Mouse (Mus musculus): ENCODE data around the gene Degs2. TPM values are rescaled to one million over a fixed set of nuclear protein-coding genes. Genes with fewer than 3 reads are reported as not detected.

The Degs2 gene
- polyA plus RNA-seq, 1 experiment from 2014 or later: 1.1 TPM

GRCm38 (mm10) chr12:108677116-108677515, 25.0 kb downstream of the Degs2 start:
- H3K4me3 ChIP-seq (ENCODE audit: low read depth, low read length): no peak overlapping the region
- H3K4me1 ChIP-seq (ENCODE audit: control insufficient read depth, insufficient read depth, low read length): no peaks in the 10 kb centered on the region
- peaks cover 77% of the 10 kb centered on the region for H3K36me3 ChIP-seq (ENCODE audit: control insufficient read depth, insufficient read depth, low read length)
- H3K27me3 ChIP-seq (replicated peaks; ENCODE audit: control insufficient read depth, insufficient read depth, low read length): no peaks in the 10 kb centered on the region
- no peak for ATAC-seq (ENCODE audit: low read depth)
- H3K9me3 ChIP-seq (ENCODE audit: control insufficient read depth, low read length): no peaks in the 10 kb centered on the region
- no peak overlapping the region for H3K27ac ChIP-seq (replicated peaks; ENCODE audit: low read depth, low read length)
- 95% methylated on average over 5 of the region's 5 CpGs for WGBS
- H3K4me2 ChIP-seq (ENCODE audit: low read depth, low read length): no peak overlapping the region
- H3K9ac ChIP-seq (ENCODE audit: low read depth, low read length): no peak overlapping the region
- DNase-seq (ENCODE audit: low spot score): no peak

GRCm38 (mm10) chr12:108675614-108676401, 26.3 kb downstream of the Degs2 start:
- ATAC-seq (ENCODE audit: low read depth): peak; percentile 34; the same call in 1 of the 2 replicates
- Histone ChIP-seq H3K4me2 (ENCODE audit: low read depth, low read length) (no peak overlapping the region), H3K27me3 (replicated peaks; ENCODE audit: control insufficient read depth, insufficient read depth, low read length) (no peaks in the 10 kb centered on the region), H3K4me3 (ENCODE audit: low read depth, low read length) (no peak overlapping the region), H3K4me1 (ENCODE audit: control insufficient read depth, insufficient read depth, low read length) (no peaks in the 10 kb centered on the region), H3K27ac (replicated peaks; ENCODE audit: low read depth, low read length) (no peak overlapping the region), H3K36me3 (ENCODE audit: control insufficient read depth, insufficient read depth, low read length) (peaks cover 69% of the 10 kb centered on the region), H3K9ac (ENCODE audit: low read depth, low read length) (no peak overlapping the region), H3K9me3 (ENCODE audit: control insufficient read depth, low read length) (no peaks in the 10 kb centered on the region)
- 77% methylated on average over 8 of the region's 8 CpGs for WGBS
- peak; percentile 12 for DNase-seq (ENCODE audit: low spot score)

DNA sequence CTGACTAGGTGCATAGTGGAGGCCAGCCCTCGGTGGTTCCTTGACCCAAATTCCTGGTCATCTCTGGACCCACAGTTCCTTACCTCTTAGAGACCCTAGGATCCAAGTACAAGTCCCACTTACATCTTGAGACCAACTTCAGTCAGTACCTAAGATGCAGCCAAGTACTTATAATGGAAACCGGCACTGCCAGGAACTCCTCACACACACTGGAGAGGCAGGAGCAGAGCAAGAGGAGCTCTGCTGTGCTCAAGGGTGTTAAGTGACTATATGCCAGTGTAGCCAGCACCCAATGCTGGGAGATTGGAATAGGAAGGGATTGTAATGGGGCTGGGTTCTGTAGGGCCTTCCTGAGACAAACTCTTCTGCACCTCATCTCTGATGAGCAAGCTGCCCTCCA, 27.2 kb downstream of the Degs2 start:
- Histone ChIP-seq H3K9me3 (ENCODE audit: control insufficient read depth, low read length) (no peaks in the 10 kb centered on the region), H3K9ac (ENCODE audit: low read depth, low read length) (no peak overlapping the region), H3K4me3 (ENCODE audit: low read depth, low read length) (no peak overlapping the region), H3K27me3 (replicated peaks; ENCODE audit: control insufficient read depth, insufficient read depth, low read length) (no peaks in the 10 kb centered on the region), H3K4me2 (ENCODE audit: low read depth, low read length) (no peak overlapping the region), H3K4me1 (ENCODE audit: control insufficient read depth, insufficient read depth, low read length) (no peaks in the 10 kb centered on the region), H3K36me3 (ENCODE audit: control insufficient read depth, insufficient read depth, low read length) (peaks cover 60% of the 10 kb centered on the region), H3K27ac (replicated peaks; ENCODE audit: low read depth, low read length) (no peak overlapping the region)
- 95% methylated on average over 2 of the region's 2 CpGs for WGBS
- DNase-seq (ENCODE audit: low spot score): no peak
- ATAC-seq (ENCODE audit: low read depth): no peak

GRCm38 (mm10) chr12:108674502-108674901, 27.6 kb downstream of the Degs2 start:
- no peak overlapping the region for H3K4me3 ChIP-seq (ENCODE audit: low read depth, low read length)
- H3K36me3 ChIP-seq (ENCODE audit: control insufficient read depth, insufficient read depth, low read length): peaks cover 56% of the 10 kb centered on the region
- H3K27ac ChIP-seq (replicated peaks; ENCODE audit: low read depth, low read length): no peak overlapping the region
- WGBS: 78% methylated on average over 4 of the region's 4 CpGs
- no peak for ATAC-seq (ENCODE audit: low read depth)
- no peak overlapping the region for H3K9ac ChIP-seq (ENCODE audit: low read depth, low read length)
- H3K4me1 ChIP-seq (ENCODE audit: control insufficient read depth, insufficient read depth, low read length): no peaks in the 10 kb centered on the region
- H3K4me2 ChIP-seq (ENCODE audit: low read depth, low read length): no peak overlapping the region
- DNase-seq (ENCODE audit: low spot score): peak; percentile 54
- no peaks in the 10 kb centered on the region for H3K27me3 ChIP-seq (replicated peaks; ENCODE audit: control insufficient read depth, insufficient read depth, low read length)
- H3K9me3 ChIP-seq (ENCODE audit: control insufficient read depth, low read length): no peaks in the 10 kb centered on the region

DNA sequence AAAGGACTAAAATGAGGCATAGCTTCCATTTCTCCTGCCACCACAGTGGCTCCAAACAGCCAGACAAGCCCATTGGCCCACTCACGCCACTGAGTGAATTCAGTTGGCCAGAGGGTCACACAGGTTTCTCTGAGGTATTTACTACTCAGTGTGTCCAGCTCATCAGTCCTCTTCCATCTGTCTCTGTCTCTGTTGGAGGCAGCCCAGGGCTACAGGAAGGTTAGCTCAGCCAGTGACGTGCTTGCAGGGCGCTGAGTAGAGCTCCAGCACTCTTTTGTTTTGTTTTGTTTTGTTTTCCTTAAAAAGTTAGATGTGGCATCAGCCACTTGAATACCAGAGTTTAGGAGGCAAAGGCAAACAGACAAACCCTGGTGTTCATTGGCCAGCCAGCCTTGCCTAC, 28.6 kb downstream of the Degs2 start:
- no peak overlapping the region for H3K4me2 ChIP-seq (ENCODE audit: low read depth, low read length)
- no peak overlapping the region for H3K27ac ChIP-seq (replicated peaks; ENCODE audit: low read depth, low read length)
- 88% methylated on average over 3 of the region's 3 CpGs for WGBS
- no peak for DNase-seq (ENCODE audit: low spot score)
- H3K27me3 ChIP-seq (replicated peaks; ENCODE audit: control insufficient read depth, insufficient read depth, low read length): no peaks in the 10 kb centered on the region
- H3K9me3 ChIP-seq (ENCODE audit: control insufficient read depth, low read length): no peaks in the 10 kb centered on the region
- H3K36me3 ChIP-seq (ENCODE audit: control insufficient read depth, insufficient read depth, low read length): peaks cover 47% of the 10 kb centered on the region
- H3K4me1 ChIP-seq (ENCODE audit: control insufficient read depth, insufficient read depth, low read length): no peaks in the 10 kb centered on the region
- ATAC-seq (ENCODE audit: low read depth): no peak
- no peak overlapping the region for H3K9ac ChIP-seq (ENCODE audit: low read depth, low read length)
- H3K4me3 ChIP-seq (ENCODE audit: low read depth, low read length): no peak overlapping the region

- ATAC-seq (ENCODE audit: low read depth): no peak
- Histone ChIP-seq H3K27ac (replicated peaks; ENCODE audit: low read depth, low read length) (no peak overlapping the region), H3K9me3 (ENCODE audit: control insufficient read depth, low read length) (no peaks in the 10 kb centered on the region), H3K9ac (ENCODE audit: low read depth, low read length) (no peak overlapping the region), H3K4me3 (ENCODE audit: low read depth, low read length) (no peak overlapping the region), H3K36me3 (ENCODE audit: control insufficient read depth, insufficient read depth, low read length) (peaks cover 44% of the 10 kb centered on the region), H3K4me2 (ENCODE audit: low read depth, low read length) (no peak overlapping the region), H3K27me3 (replicated peaks; ENCODE audit: control insufficient read depth, insufficient read depth, low read length) (no peaks in the 10 kb centered on the region), H3K4me1 (ENCODE audit: control insufficient read depth, insufficient read depth, low read length) (no peaks in the 10 kb centered on the region)
- WGBS: 80% methylated on average over 4 of the region's 4 CpGs
- DNase-seq (ENCODE audit: low spot score): no peak
Measured at GRCm38 (mm10) chr12:108672908-108673307, 29.2 kb downstream of the Degs2 start.

DNA sequence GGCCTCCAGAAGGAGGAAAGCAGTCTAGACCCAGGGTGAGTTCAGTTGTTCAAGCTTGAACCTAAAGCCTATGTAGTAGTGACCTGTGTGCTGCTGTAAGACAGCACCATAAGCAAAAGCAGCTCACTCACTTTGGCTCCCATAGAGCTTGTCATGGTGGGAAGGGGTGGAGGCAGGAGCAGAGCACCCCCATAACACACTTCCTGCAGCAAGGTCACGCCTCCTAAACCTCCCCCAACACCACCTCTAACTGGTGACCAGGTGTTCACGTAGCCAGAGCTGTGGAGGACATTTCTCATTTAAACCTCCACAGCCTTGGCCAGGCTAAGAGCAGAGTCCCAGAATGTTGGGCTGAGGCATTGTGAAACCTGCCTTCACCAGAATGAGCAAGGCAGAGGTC, 30.6 kb downstream of the Degs2 start:
- Histone ChIP-seq H3K4me1 (ENCODE audit: control insufficient read depth, insufficient read depth, low read length) (no peaks in the 10 kb centered on the region), H3K27ac (replicated peaks; ENCODE audit: low read depth, low read length) (no peak overlapping the region), H3K36me3 (ENCODE audit: control insufficient read depth, insufficient read depth, low read length) (peaks cover 38% of the 10 kb centered on the region), H3K27me3 (replicated peaks; ENCODE audit: control insufficient read depth, insufficient read depth, low read length) (no peaks in the 10 kb centered on the region), H3K4me2 (ENCODE audit: low read depth, low read length) (no peak overlapping the region), H3K4me3 (ENCODE audit: low read depth, low read length) (no peak overlapping the region), H3K9ac (ENCODE audit: low read depth, low read length) (no peak overlapping the region), H3K9me3 (ENCODE audit: control insufficient read depth, low read length) (no peaks in the 10 kb centered on the region)
- ATAC-seq (ENCODE audit: low read depth): no peak
- 87% methylated on average over 2 of the region's 2 CpGs for WGBS
- DNase-seq (ENCODE audit: low spot score): no peak

DNA sequence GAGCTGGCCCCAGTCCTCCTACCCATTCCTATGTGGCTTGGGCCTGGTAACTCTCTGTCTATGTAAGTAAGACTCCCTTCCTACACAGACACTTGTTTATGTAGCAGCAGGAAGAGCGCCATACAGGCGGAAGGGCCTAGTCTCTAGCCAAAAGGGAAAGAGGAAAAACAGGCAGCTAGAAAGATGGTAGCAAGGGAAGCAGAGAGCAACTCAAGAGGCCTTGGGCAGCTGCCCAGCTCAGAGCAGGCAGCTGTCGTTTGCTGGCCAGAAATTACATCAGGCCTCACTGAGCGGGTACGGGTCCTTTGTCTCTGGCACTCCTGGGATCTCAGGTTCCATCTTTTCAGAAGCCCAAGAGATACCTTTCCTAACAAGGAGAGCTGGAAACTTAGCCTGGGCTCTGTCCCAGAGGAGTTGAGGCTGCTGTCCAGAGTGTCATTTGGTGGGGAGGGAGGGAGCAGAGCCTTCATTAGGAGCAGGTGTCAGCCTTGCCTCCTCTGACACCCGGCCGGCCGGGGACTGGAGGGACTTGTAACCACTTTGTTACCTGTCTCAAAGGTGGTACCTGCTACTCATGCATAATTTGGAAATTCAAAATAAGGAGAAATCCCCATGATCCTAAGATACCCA, 33.4 kb downstream of the Degs2 start:
- 64% methylated on average over 8 of the region's 8 CpGs for WGBS
- no peak overlapping the region for H3K4me2 ChIP-seq (ENCODE audit: low read depth, low read length)
- ATAC-seq (ENCODE audit: low read depth) (peak; percentile 85), DNase-seq (ENCODE audit: low spot score) (peak; percentile 74)
- no peak overlapping the region for H3K4me3 ChIP-seq (ENCODE audit: low read depth, low read length)
- peak overlapping the region; percentile 52 for H3K27ac ChIP-seq (replicated peaks; ENCODE audit: low read depth, low read length)
- no peaks in the 10 kb centered on the region for H3K4me1 ChIP-seq (ENCODE audit: control insufficient read depth, insufficient read depth, low read length)
- H3K36me3 ChIP-seq (ENCODE audit: control insufficient read depth, insufficient read depth, low read length): peaks cover 24% of the 10 kb centered on the region
- no peak overlapping the region for H3K9ac ChIP-seq (ENCODE audit: low read depth, low read length)
- H3K9me3 ChIP-seq (ENCODE audit: control insufficient read depth, low read length): no peaks in the 10 kb centered on the region
- no peaks in the 10 kb centered on the region for H3K27me3 ChIP-seq (replicated peaks; ENCODE audit: control insufficient read depth, insufficient read depth, low read length)

GRCm38 (mm10) chr12:108657350-108657749, 44.8 kb downstream of the Degs2 start:
- Histone ChIP-seq H3K4me2 (ENCODE audit: low read depth, low read length) (no peak overlapping the region), H3K4me3 (ENCODE audit: low read depth, low read length) (no peak overlapping the region), H3K9me3 (ENCODE audit: control insufficient read depth, low read length) (no peaks in the 10 kb centered on the region), H3K36me3 (ENCODE audit: control insufficient read depth, insufficient read depth, low read length) (peaks cover 63% of the 10 kb centered on the region), H3K27ac (replicated peaks; ENCODE audit: low read depth, low read length) (no peak overlapping the region), H3K9ac (ENCODE audit: low read depth, low read length) (no peak overlapping the region), H3K27me3 (replicated peaks; ENCODE audit: control insufficient read depth, insufficient read depth, low read length) (no peaks in the 10 kb centered on the region), H3K4me1 (ENCODE audit: control insufficient read depth, insufficient read depth, low read length) (no peaks in the 10 kb centered on the region)
- WGBS: 75% methylated on average over 1 of the region's 1 CpGs
- no peak for DNase-seq (ENCODE audit: low spot score)
- 0 out of 2 replicates have a peak, but pooled peaks have one; percentile 30 for ATAC-seq (ENCODE audit: low read depth)

Measured in embryonic facial prominence, embryonic 14.5 days (tissue).